Mouse (Mus musculus): ENCODE data around the gene Epb41l2.

GRCm38 (mm10) chr10:25317665-25318064 is 41.9 kb upstream of the Epb41l2 start:
- no peak for TF ChIP-seq POLR2A (IDR thresholded peaks at IDR 0.05; ENCODE audit: borderline replicate concordance, insufficient read depth, low read length)
- no peak for TF ChIP-seq CTCF (IDR thresholded peaks at IDR 0.05; ENCODE audit: borderline replicate concordance, insufficient read depth, low read depth, low read length)
